Mouse (Mus musculus): Measurements from ENCODE around the gene Zfp423.

Gene Zfp423

DNA sequence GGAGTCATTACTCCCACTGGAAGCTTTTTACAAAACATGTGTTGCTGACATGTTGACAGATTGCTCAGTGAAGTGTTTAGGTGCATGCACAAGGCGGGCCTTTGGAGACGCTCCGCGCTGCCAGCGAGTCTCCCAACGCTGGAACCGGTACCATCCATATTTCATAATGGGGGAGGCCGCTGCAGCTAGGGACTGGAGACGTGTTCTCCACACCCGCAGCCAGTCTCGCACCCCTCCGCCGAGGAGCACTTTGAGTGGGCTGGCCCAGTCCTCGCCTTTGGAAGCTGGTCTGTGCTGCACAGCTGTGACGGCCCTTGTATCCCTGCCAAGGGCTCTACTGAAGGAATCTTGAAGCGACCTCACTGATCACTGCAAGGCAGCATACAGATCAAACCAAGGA is 122.5 kb downstream of the Zfp423 start:
- DNase-seq (ENCODE audit: low read depth, low spot score), result no peak

- DNase-seq (ENCODE audit: low read depth, low spot score), result no peak
Measured at GRCm38 (mm10) chr8:87835924-87836323, 123.5 kb downstream of the Zfp423 start.

GRCm38 (mm10) chr8:87835411-87835821 is 124.0 kb downstream of the Zfp423 start:
- DNase-seq (ENCODE audit: low read depth, low spot score), result no peak

DNA sequence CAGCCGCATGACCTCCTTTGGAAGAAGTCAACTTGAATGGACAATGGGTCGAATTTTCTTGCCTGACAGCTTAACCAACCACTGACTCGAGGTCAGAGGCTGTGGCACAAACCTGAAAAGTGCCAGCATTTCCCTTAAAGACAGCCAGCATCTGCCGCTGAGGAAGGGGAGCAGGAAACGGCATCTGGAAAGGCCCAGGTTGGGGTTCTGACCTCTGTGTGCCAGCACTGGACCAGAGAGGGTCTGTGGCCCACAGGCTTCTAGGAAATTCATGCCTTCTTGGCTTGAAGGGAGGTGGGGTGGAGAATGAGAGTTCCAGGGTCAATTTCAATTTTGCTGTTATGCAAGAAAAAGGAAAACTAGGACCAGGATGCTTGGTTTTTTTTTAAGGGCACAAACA is 124.7 kb downstream of the Zfp423 start:
- no peak for DNase-seq (ENCODE audit: low read depth, low spot score)

- no peak for DNase-seq (ENCODE audit: low read depth, low spot score)
Measured at GRCm38 (mm10) chr8:87833841-87834620, 125.4 kb downstream of the Zfp423 start.

DNA sequence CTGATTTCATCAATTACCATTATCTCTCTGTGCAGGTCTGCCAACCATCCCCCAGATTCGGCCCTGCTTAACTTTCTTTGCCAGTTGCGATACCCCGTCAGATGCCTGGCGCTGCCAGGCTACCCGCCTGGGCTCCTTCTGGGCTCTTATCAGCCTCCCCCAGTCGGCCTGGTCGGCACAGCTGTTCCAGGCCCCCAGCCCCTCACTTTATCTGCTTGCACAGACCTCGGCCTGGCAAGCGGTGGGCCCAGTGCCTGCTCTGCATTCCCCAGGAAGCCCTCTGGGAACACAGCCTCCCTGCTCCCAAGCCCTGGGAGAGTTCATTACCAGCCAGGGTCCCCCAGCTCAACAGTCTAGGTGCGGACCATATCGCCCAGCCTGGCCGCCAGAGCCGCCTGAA is 126.1 kb downstream of the Zfp423 start:
- DNase-seq (ENCODE audit: low read depth, low spot score), result no peak

DNA sequence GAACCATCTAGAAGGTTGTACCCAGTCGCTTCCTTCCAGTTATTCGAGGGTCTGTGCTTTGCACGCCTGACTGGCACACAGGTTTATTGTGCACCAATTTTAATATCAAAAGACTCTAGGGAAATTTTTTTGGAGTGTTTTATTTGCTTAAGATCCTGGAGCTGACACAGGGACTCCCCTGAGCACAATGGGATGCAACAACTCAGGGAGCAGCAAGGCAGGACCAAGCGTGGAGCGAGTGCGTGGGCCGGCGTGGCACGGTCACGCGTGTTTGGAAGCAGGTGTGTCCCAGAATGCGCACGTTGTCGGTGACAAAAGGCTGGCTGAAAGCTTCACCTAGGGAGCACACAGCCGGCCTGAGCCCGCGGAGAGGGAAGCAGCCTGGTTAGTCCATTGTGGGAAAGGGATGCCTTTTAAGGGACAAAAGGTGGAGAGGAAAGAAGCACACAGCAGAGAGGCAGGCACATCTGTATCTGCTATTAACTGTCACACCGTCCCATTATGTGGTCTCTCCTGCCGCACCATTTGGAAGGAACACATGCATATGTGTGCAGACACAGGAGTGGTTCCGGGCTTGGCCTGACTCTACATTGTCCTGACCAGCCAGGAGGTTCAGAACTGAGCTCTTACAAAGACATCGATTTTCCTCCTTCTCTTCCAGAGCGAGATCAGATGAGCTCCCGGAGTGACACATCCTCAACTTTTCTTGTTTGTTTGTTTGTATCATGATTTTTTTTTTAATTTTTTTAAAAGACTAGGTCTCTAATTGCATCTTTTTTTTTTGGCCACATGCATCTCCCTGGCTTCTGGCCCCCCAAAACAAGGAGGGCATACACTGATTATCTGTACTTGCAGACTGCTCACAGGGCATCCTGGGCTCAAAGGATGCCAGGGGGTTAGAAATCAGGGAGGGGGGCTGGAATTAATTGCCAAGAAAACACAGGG is 126.7 kb downstream of the Zfp423 start:
- DNase-seq (ENCODE audit: low read depth, low spot score), result no peak

DNA sequence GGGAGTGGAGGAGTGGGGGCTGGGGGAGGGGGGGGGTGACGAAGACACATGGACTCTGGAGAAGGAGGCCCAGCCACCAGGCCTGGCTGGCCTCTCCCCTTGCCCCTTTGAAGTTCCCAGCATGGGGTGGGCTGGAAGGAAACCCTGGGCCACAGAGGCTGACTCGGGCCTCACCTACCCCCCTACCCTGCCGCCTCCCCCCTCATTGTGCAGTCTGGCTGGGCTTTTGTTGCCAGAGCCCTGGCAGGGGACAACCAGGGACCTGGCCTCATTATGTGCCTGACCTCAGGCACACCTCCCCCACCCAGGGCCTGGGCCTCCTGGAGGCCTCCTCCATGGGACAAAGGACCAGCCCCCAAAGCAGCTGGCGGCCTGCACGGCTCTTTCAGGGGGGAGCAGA is 127.8 kb downstream of the Zfp423 start:
- DNase-seq (ENCODE audit: low read depth, low spot score), result no peak

DNA sequence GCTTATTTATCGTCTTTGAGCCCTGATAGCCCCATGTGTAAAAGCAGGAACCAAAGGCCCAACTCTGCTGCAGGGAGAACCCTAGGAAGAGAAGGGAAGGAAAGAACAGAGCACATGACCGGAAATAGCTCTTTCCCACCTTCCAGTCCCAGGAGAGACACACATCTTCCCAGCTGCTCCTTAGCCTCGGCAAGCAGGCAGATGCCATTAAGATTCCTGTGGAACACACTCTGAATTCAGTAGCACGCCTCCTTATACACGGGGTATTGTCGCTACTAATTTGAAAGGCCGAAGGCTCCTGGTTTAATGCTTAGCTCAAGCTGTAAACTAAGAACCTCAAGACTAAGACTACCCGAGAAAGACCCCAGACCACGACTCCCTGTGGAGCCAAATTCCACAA is 128.3 kb downstream of the Zfp423 start:
- no peak for DNase-seq (ENCODE audit: low read depth, low spot score)

- DNase-seq (ENCODE audit: low read depth, low spot score), result no peak
Measured at GRCm38 (mm10) chr8:87830200-87830599, 129.2 kb downstream of the Zfp423 start.

DNA sequence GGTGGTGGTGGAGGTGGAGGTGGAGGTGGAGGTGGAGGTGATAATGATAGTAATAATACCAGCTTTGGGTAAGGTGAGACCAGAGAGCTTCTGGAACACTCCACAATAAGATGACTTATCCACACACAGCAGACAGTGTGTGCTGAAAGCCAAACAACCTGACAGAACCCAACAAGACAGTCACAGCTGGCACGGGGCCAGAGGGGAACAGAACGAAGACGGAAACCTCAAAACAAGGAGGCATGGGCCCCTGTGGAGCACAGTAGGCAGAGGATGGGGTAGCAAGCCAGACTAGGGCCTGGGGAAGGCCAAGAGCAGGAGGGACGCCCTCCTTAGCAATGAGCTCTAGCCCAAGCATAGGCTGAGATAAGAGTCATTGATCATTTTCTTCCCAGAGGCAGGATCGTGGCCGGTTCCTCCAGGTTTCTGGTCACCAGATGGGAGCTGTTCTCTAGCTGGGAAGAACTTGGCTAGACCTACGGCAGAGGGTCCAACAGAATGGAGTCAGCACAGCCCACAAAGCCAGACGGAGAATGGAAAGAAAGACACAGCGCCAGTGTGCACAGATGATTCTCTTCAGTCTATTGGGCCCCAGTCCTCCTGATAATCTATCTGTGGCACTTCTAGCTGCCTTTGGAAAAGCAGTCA is 133.3 kb downstream of the Zfp423 start:
- no peak for DNase-seq (ENCODE audit: low read depth, low spot score)

GRCm38 (mm10) chr8:87823172-87823571 is 136.2 kb downstream of the Zfp423 start:
- no peak for DNase-seq (ENCODE audit: low read depth, low spot score)

- DNase-seq (ENCODE audit: low read depth, low spot score), result no peak
Measured at GRCm38 (mm10) chr8:87822690-87823089, 136.7 kb downstream of the Zfp423 start.

DNA sequence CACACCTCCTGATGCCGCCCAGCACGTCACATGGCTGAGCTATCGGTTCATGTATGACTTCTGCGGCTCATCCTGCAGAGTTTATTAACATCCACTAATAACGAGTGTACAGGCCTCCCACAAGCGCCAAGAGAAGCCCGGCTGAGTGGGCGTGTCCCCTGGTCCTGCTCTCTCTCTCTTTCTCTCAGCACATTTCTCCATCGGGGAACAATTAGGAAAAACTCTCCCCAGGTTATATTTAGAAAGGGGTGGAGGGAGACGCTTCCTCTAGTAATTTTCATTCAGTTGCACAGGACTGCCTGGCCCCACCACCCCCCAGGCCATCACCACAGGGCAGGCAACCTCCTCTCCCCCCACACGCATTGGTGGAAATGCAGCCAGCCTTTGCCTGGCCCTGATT is 137.2 kb downstream of the Zfp423 start:
- no peak for DNase-seq (ENCODE audit: low read depth, low spot score)

- DNase-seq (ENCODE audit: low read depth, low spot score), result no peak
Measured at GRCm38 (mm10) chr8:87821655-87822054, 137.7 kb downstream of the Zfp423 start.

GRCm38 (mm10) chr8:87819263-87819662 is 140.1 kb downstream of the Zfp423 start:
- DNase-seq (ENCODE audit: low read depth, low spot score), result no peak

DNA sequence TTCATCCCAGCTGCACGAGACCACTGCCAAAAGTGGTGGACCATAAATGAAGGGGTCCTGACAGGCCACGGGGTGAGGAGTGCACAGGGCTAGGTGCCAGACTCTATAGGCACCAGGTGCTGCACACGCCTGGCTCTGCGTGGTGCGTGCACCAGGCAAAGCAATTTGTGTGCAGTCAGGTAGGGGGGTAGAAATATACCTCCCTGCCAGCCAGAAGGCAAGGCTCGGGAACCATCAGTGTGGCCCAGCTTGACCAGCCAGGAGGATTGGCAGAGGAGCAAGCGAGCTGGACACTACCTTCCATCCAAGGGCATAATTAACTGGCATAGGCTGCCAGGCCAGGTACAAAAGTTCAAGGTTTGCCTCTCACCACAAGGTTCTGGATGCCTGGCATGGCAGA is 140.9 kb downstream of the Zfp423 start:
- DNase-seq (ENCODE audit: low read depth, low spot score), result no peak

GRCm38 (mm10) chr8:87816141-87816540 is 143.3 kb downstream of the Zfp423 start:
- no peak for DNase-seq (ENCODE audit: low read depth, low spot score)

DNA sequence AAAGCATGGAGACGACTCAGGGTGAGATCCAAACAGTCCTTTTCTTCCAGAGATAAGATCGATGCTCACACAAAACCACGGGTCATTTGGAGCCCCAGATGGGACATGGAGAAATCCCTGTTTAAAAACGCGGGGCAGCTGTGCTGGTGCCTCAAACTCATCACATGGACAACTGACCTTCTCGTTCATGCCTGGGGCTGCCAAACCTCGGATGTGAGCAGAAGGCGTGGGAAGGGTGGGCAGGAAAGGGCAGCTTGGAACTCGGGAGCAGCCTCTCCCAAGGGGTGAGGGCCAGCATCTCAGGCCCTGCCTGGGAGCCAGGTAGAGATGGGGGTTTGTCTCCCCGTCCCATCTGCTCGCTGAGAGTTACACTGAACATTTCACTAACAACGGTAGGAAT is 146.7 kb downstream of the Zfp423 start:
- no peak for DNase-seq (ENCODE audit: low read depth, low spot score)

DNA sequence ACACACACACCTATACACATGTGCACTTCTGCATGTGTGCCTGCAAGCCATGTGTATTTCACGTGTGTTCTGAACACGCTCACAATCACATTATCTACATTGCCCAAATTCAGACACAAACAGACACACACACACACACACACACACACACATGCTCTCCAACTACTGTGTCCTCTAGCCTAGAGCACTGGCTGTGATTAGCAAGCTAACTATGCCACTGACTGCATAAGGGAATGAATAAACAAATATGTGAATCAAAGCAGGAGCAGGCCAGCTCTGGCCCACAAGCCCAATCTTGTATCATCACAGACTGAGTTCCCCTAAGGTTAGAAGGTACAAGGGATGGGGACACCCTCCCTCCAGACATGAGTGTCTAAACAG is 147.3 kb downstream of the Zfp423 start:
- DNase-seq (ENCODE audit: low read depth, low spot score), result no peak

DNA sequence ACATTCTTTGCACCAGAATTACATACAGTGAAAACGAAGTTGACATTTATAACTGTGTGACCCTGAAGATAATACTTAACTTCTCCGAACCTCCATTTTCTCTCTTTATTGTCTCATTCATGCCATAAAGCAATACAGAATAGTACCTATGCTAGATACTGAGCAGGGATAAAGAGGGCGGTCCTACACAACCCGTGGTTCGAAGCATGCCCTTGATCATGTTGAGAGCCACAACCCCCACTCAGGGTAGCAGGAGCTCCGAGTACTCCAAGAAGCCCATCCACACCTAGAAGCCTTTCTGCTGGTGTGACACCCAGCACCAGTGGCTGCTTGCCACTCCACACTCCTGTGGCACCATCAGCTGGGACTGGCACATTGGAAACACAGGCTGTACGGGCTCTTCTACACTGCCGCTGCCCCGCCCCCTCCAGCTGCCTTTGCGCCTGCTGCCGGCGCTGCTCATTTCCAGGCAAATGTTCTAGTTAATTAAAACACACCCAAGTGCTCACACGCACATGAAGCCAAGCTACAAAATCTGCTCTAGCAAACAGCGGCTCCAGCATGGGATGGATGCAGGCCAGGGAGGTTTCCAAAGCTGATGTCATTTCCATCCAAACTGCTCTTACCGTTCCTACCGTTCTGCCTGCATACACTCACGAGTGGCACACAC is 147.9 kb downstream of the Zfp423 start:
- no peak for DNase-seq (ENCODE audit: low read depth, low spot score)

DNA sequence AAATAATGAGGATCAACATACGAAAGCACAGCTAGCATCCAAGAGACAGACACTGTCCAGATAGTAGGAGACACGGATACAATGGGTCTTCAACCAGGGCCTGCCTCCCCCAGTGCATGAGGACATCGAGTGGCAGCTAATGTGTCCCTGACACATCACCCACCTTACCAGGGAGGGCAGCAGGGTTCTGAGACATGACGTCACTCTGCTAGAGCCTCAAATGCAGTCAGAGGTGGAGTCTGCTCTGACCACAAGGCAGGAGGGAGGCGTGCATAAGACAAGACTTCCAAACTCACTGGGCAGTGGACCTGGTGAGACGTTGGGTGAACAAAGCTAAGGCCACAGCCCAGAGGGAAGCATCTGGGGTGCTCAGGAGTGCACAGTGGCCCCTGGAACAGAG is 148.6 kb downstream of the Zfp423 start:
- DNase-seq (ENCODE audit: low read depth, low spot score), result no peak
